ENCODE assay signal across 21 mouse cellular contexts in the genomic region with DNA sequence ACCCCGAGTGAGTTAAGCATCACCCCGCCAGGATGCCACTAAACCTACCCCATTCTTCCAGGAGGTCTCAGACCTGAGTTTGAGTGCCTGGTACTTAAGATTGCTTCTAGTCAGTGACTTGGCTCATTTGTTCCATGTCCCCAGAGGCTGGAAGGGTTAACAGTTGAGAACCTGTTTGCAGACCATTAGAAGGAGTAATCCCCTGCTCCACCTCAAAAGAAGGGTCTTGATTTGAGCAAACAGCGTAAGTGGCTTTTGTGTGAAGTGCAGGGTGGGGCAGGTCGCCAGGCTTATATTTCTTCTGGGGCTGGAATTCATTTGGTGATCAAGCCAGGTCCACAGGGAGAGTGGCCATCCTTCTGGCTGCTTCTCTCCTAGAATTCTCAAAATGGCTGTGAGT.
"Had no signal": no experiment of that assay in that cellular context is flagged by ENCODE, and none has a peak within 500 bp of the region (broad histone marks: within the 10 kb centered on the region; RNA-seq: fewer than 3 reads in every experiment).

No protein-coding gene starts in this region.

- H3K27me3 ChIP-seq: liver, embryonic 13.5 days; liver, embryonic 15.5 days; midbrain, embryonic 15.5 days; stomach, embryonic 15.5 days had no signal

- ATAC-seq: liver, postnatal 0 days; midbrain, embryonic 13.5 days; midbrain, embryonic 15.5 days had no signal

- H3K4me2 ChIP-seq: liver, embryonic 11.5 days; liver, embryonic 13.5 days; liver, embryonic 15.5 days; midbrain, embryonic 11.5 days; midbrain, embryonic 13.5 days; midbrain, embryonic 15.5 days; neural tube, embryonic 12.5 days; stomach, embryonic 15.5 days had no signal

- DNase-seq: liver; liver, embryonic 13.5 days; liver, postnatal 0 days; lung, postnatal 14 days; retina, postnatal 1 day; right cerebral cortex, adult 18-20 months; right cerebral cortex, postnatal 25 days; right cerebral cortex, postnatal 4 days; spleen, adult 18-20 months; thymus, adult 18-20 months; thymus, postnatal 14 days; thymus, postnatal 36 days had no signal

- H3K36me3 ChIP-seq: liver, embryonic 13.5 days; liver, embryonic 15.5 days; midbrain, embryonic 13.5 days; midbrain, embryonic 15.5 days; neural tube, embryonic 12.5 days; stomach, embryonic 15.5 days had no signal

- H3K9me3 ChIP-seq: liver, embryonic 13.5 days; liver, embryonic 15.5 days; megakaryocyte, embryonic 14.5 days; midbrain, embryonic 13.5 days; midbrain, embryonic 15.5 days; neural tube, embryonic 12.5 days; stomach, embryonic 15.5 days had no signal

- H3K9ac ChIP-seq: liver, embryonic 13.5 days; liver, embryonic 15.5 days; liver, postnatal 0 days; midbrain, embryonic 13.5 days; midbrain, embryonic 15.5 days; neural tube, embryonic 12.5 days; stomach, embryonic 15.5 days had no signal

- H3K27ac ChIP-seq: liver, embryonic 13.5 days; liver, embryonic 15.5 days; macrophage; midbrain, embryonic 13.5 days; midbrain, embryonic 15.5 days; neural tube, embryonic 12.5 days; stomach, embryonic 15.5 days had no signal

- H3K4me1 ChIP-seq: liver, embryonic 13.5 days; liver, embryonic 15.5 days; midbrain, embryonic 13.5 days; midbrain, embryonic 15.5 days; neural tube, embryonic 12.5 days; stomach, embryonic 15.5 days had no signal

- H3K4me3 ChIP-seq: liver, embryonic 13.5 days; liver, embryonic 15.5 days; megakaryocyte, embryonic 14.5 days; midbrain, embryonic 13.5 days; midbrain, embryonic 15.5 days; neural tube, embryonic 12.5 days; stomach, embryonic 15.5 days had no signal
